Mouse (Mus musculus) cerebellum, adult 2 months (tissue): ENCODE measurements around the gene Itgb5.

Experiments used
- CTCF ChIP-seq: fragments of 200-500 bp; IDR thresholded peaks from 2 replicates; pipeline ENCODE4 v1.5.1; 2011; ENCODE audit warnings: low read depth, mild to moderate bottlenecking, control low read depth, low read length, moderate library complexity, borderline replicate concordance; ENCODE audit not compliant: insufficient read depth
- POLR2A ChIP-seq: fragments of 200-500 bp; IDR thresholded peaks from 2 replicates; pipeline ENCODE4 v1.6.1; 2011; ENCODE audit warnings: low read length, control low read depth, borderline replicate concordance; ENCODE audit not compliant: insufficient read depth

DNA sequence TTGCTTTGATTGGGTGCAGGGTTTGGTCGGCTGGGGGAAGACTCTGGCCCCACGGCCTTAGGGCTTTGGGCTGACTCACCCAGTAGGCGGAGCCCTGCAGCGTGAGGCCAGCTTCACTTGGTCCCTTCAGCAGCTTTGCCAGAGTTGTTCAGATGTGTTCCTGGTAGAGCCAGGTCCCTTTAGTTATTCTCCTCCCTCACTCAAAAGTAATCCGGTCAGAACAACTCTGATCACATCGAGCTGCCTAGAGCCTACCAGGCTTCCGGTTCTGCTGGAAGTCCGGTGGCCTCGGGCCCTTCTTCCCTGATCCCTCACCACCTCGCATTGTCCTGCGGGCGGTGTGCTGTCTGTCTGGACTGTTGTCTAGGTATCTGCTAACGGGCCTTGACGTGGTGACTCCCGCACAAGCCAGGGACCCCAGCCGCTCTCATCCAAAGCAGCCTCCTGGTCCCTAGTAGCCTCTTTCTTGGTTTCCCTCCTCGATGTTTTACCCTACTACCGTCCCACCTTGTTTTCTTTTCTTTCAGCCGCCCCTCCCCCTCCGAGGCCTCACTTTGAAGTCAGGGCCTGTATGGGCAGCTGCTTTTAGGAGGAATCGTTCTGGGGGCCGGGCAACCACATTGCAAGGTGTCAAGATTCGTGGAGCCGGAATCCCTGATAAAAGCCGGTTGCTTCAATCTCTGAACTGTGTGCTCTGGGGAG is 4.5 kb downstream of the Itgb5 start:
- TF ChIP-seq POLR2A (no peak), CTCF (no peak)
